Mouse (Mus musculus): Measurements from ENCODE around the gene Vipas39. TPM values are rescaled to one million over a fixed set of nuclear protein-coding genes. Genes with fewer than 3 reads are reported as not detected.

The Vipas39 gene
- polyA plus RNA-seq, 1 experiment from 2014 or later = 23.8 TPM

GRCm38 (mm10) chr12:87253878-87254277, 12.2 kb downstream of the Vipas39 start:
- Histone ChIP-seq H3K9ac (ENCODE audit: low read depth, low read length) (no peak overlapping the region), H3K36me3 (ENCODE audit: control insufficient read depth, insufficient read depth, low read length) (peaks cover 28% of the 10 kb centered on the region; the same call in 1 of the 2 replicates), H3K4me2 (no peak overlapping the region), H3K27me3 (replicated peaks; ENCODE audit: control insufficient read depth, insufficient read depth, low read length) (no peaks in the 10 kb centered on the region), H3K4me1 (replicated peaks; ENCODE audit: control insufficient read depth, insufficient read depth, low read length) (peaks cover 6% of the 10 kb centered on the region; the same call in 1 of the 2 replicates), H3K4me3 (ENCODE audit: low read depth, low read length) (no peak overlapping the region), H3K27ac (ENCODE audit: low read depth, low read length) (no peak overlapping the region), H3K9me3 (ENCODE audit: control insufficient read depth, low read length) (no peaks in the 10 kb centered on the region)
- ATAC-seq (replicated peaks; ENCODE audit: low FRiP score) (no peak), DNase-seq (ENCODE audit: low spot score) (no peak)
- WGBS = 93% methylated on average over 6 of the region's 6 CpGs

GRCm38 (mm10) chr12:87250161-87250560, 15.9 kb downstream of the Vipas39 start:
- DNase-seq (ENCODE audit: low spot score) (no peak), ATAC-seq (replicated peaks; ENCODE audit: low FRiP score) (peak; percentile 57; the same call in 1 of the 2 replicates)
- peaks cover 20% of the 10 kb centered on the region; the same call in 1 of the 2 replicates for H3K36me3 ChIP-seq (ENCODE audit: control insufficient read depth, insufficient read depth, low read length)
- WGBS = 75% methylated on average over 6 of the region's 6 CpGs
- no peak overlapping the region for H3K4me3 ChIP-seq (ENCODE audit: low read depth, low read length)
- no peaks in the 10 kb centered on the region for H3K9me3 ChIP-seq (ENCODE audit: control insufficient read depth, low read length)
- no peak overlapping the region for H3K9ac ChIP-seq (ENCODE audit: low read depth, low read length)
- H3K27me3 ChIP-seq (replicated peaks; ENCODE audit: control insufficient read depth, insufficient read depth, low read length) = no peaks in the 10 kb centered on the region
- H3K4me2 ChIP-seq = no peak overlapping the region
- no peak overlapping the region for H3K27ac ChIP-seq (ENCODE audit: low read depth, low read length)
- peaks cover 6% of the 10 kb centered on the region; the same call in 1 of the 2 replicates for H3K4me1 ChIP-seq (replicated peaks; ENCODE audit: control insufficient read depth, insufficient read depth, low read length)

GRCm38 (mm10) chr12:87238632-87239031, 27.4 kb downstream of the Vipas39 start, which contains the start of gene Noxred1:
Gene Noxred1 (minus strand): TSS chr12:87238732.
- Histone ChIP-seq H3K27me3 (replicated peaks; ENCODE audit: control insufficient read depth, insufficient read depth, low read length) (no peaks in the 10 kb centered on the region), H3K9ac (ENCODE audit: low read depth, low read length) (no peak within 1 kb of the TSS), H3K9me3 (ENCODE audit: control insufficient read depth, low read length) (no peaks in the 10 kb centered on the region), H3K4me3 (ENCODE audit: low read depth, low read length) (no peak within 1 kb of the TSS), H3K4me2 (no peak within 1 kb of the TSS), H3K4me1 (replicated peaks; ENCODE audit: control insufficient read depth, insufficient read depth, low read length) (no peaks in the 10 kb centered on the region), H3K27ac (ENCODE audit: low read depth, low read length) (no peak within 1 kb of the TSS), H3K36me3 (ENCODE audit: control insufficient read depth, insufficient read depth, low read length) (peaks cover 18% of the 10 kb centered on the region)
- ATAC-seq (replicated peaks; ENCODE audit: low FRiP score) (no peak), DNase-seq (ENCODE audit: low spot score) (no peak)
- WGBS = 86% methylated on average over 1 of the region's 1 CpGs

- WGBS = 70% methylated on average over 5 of the region's 5 CpGs
- H3K36me3 ChIP-seq (ENCODE audit: control insufficient read depth, insufficient read depth, low read length) = peaks cover 16% of the 10 kb centered on the region
- no peaks in the 10 kb centered on the region for H3K27me3 ChIP-seq (replicated peaks; ENCODE audit: control insufficient read depth, insufficient read depth, low read length)
- H3K27ac ChIP-seq (ENCODE audit: low read depth, low read length) = no peak overlapping the region
- H3K4me3 ChIP-seq (ENCODE audit: low read depth, low read length) = no peak overlapping the region
- no peak overlapping the region for H3K9ac ChIP-seq (ENCODE audit: low read depth, low read length)
- H3K4me2 ChIP-seq = no peak overlapping the region
- DNase-seq (ENCODE audit: low spot score) = no peak
- no peaks in the 10 kb centered on the region for H3K9me3 ChIP-seq (ENCODE audit: control insufficient read depth, low read length)
- H3K4me1 ChIP-seq (replicated peaks; ENCODE audit: control insufficient read depth, insufficient read depth, low read length) = no peaks in the 10 kb centered on the region
- no peak for ATAC-seq (replicated peaks; ENCODE audit: low FRiP score)
These were observed 29.1 kb downstream of the Vipas39 start for GRCm38 (mm10) chr12:87236882-87237483.

GRCm38 (mm10) chr12:87230379-87230895, 35.6 kb downstream of the Vipas39 start:
- H3K9me3 ChIP-seq (ENCODE audit: control insufficient read depth, low read length) = peaks cover 5% of the 10 kb centered on the region; the same call in 1 of the 2 replicates
- no peak for DNase-seq (ENCODE audit: low spot score)
- H3K9ac ChIP-seq (ENCODE audit: low read depth, low read length) = no peak overlapping the region
- no peaks in the 10 kb centered on the region for H3K36me3 ChIP-seq (ENCODE audit: control insufficient read depth, insufficient read depth, low read length)
- no peak overlapping the region for H3K4me3 ChIP-seq (ENCODE audit: low read depth, low read length)
- no peak overlapping the region for H3K27ac ChIP-seq (ENCODE audit: low read depth, low read length)
- ATAC-seq (replicated peaks; ENCODE audit: low FRiP score) = no peak
- no peaks in the 10 kb centered on the region for H3K27me3 ChIP-seq (replicated peaks; ENCODE audit: control insufficient read depth, insufficient read depth, low read length)
- H3K4me2 ChIP-seq = no peak overlapping the region
- H3K4me1 ChIP-seq (replicated peaks; ENCODE audit: control insufficient read depth, insufficient read depth, low read length) = 0 out of 2 replicates have a peak, but pooled peaks cover under 1% of the 10 kb centered on the region

GRCm38 (mm10) chr12:87229633-87230032, 36.4 kb downstream of the Vipas39 start:
- H3K9ac ChIP-seq (ENCODE audit: low read depth, low read length) = no peak overlapping the region
- H3K36me3 ChIP-seq (ENCODE audit: control insufficient read depth, insufficient read depth, low read length) = no peaks in the 10 kb centered on the region
- no peak for ATAC-seq (replicated peaks; ENCODE audit: low FRiP score)
- peaks cover 5% of the 10 kb centered on the region; the same call in 1 of the 2 replicates for H3K9me3 ChIP-seq (ENCODE audit: control insufficient read depth, low read length)
- WGBS = 86% methylated on average over 2 of the region's 2 CpGs
- H3K4me3 ChIP-seq (ENCODE audit: low read depth, low read length) = no peak overlapping the region
- H3K4me1 ChIP-seq (replicated peaks; ENCODE audit: control insufficient read depth, insufficient read depth, low read length) = 0 out of 2 replicates have a peak, but pooled peaks cover 2% of the 10 kb centered on the region
- no peak overlapping the region for H3K4me2 ChIP-seq
- no peak for DNase-seq (ENCODE audit: low spot score)
- no peaks in the 10 kb centered on the region for H3K27me3 ChIP-seq (replicated peaks; ENCODE audit: control insufficient read depth, insufficient read depth, low read length)
- H3K27ac ChIP-seq (ENCODE audit: low read depth, low read length) = no peak overlapping the region

- H3K4me3 ChIP-seq (ENCODE audit: low read depth, low read length) = no peak overlapping the region
- 66% methylated on average over 7 of the region's 7 CpGs for WGBS
- 0 out of 2 replicates have a peak, but pooled peaks have one; percentile 55 for ATAC-seq (replicated peaks; ENCODE audit: low FRiP score)
These were observed 39.3 kb downstream of the Vipas39 start for GRCm38 (mm10) chr12:87226801-87227200.

GRCm38 (mm10) chr12:87224950-87225349, 41.1 kb downstream of the Vipas39 start:
- no peak overlapping the region for H3K27ac ChIP-seq (ENCODE audit: low read depth, low read length)
- 0 out of 2 replicates have a peak, but pooled peaks cover 2% of the 10 kb centered on the region for H3K4me1 ChIP-seq (replicated peaks; ENCODE audit: control insufficient read depth, insufficient read depth, low read length)
- WGBS = 57% methylated on average over 10 of the region's 10 CpGs
- H3K27me3 ChIP-seq (replicated peaks; ENCODE audit: control insufficient read depth, insufficient read depth, low read length) = no peaks in the 10 kb centered on the region
- peak overlapping the region; percentile 44 for H3K4me2 ChIP-seq
- no peak overlapping the region for H3K9ac ChIP-seq (ENCODE audit: low read depth, low read length)
- no peaks in the 10 kb centered on the region for H3K36me3 ChIP-seq (ENCODE audit: control insufficient read depth, insufficient read depth, low read length)
- peaks cover 5% of the 10 kb centered on the region; the same call in 1 of the 2 replicates for H3K9me3 ChIP-seq (ENCODE audit: control insufficient read depth, low read length)
- H3K4me3 ChIP-seq (ENCODE audit: low read depth, low read length) = no peak overlapping the region
- DNase-seq (ENCODE audit: low spot score) (no peak), ATAC-seq (replicated peaks; ENCODE audit: low FRiP score) (0 out of 2 replicates have a peak, but pooled peaks have one; percentile 42)

More at GRCm38 (mm10) chr12:87226801-87227200, 39.3 kb downstream of the Vipas39 start:
- Histone ChIP-seq H3K4me2 (no peak overlapping the region), H3K9me3 (ENCODE audit: control insufficient read depth, low read length) (peaks cover 5% of the 10 kb centered on the region; the same call in 1 of the 2 replicates), H3K9ac (ENCODE audit: low read depth, low read length) (no peak overlapping the region), H3K27ac (ENCODE audit: low read depth, low read length) (no peak overlapping the region), H3K27me3 (replicated peaks; ENCODE audit: control insufficient read depth, insufficient read depth, low read length) (no peaks in the 10 kb centered on the region), H3K4me1 (replicated peaks; ENCODE audit: control insufficient read depth, insufficient read depth, low read length) (0 out of 2 replicates have a peak, but pooled peaks cover 2% of the 10 kb centered on the region), H3K36me3 (ENCODE audit: control insufficient read depth, insufficient read depth, low read length) (no peaks in the 10 kb centered on the region)
- DNase-seq (ENCODE audit: low spot score) = no peak

Data from liver, embryonic 11.5 days (tissue).